8 mouse cellular contexts compared by ENCODE assay signal in the genomic region with DNA sequence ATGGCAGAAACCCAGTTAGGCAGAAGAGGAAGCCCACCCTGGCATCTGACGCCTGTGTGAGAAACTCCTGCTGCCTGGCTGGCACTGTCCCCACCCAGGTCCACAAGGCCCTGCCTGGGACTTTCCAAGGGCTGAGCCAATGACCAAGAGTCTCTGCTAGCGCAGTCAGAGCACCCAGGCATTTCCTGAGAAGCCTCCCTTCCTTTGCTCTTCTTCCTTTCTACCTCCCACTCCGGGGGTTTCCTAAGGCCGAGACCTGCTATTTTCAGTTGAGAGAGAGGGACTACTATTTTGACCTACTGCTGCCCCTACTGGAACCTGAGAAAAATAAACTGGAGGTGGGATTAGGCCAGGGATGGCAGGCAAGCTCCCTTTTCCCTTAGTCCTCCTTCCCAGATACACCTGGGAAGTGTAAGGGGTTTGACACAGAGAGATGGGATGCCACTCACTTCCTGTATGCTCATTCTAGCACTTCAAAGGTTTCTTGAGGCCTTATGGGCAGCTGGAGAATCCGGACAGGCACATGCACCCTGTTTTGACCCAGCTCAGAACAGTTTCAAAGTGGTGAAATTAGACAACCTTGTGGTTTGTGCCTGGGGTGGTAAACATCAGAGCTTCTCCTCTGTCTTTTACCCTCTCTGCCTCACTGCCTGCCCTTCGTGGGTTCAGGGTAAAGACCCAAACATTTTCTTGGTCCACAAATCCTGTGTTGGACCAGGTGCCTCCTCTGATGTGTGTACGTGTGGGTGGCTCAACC. TPM values are rescaled to one million over a fixed set of nuclear protein-coding genes. Genes with fewer than 3 reads are reported as not detected.
DNase-seq lines count a peak whose midpoint lies in the region; TF ChIP-seq lines count a peak whose summit lies in the region.

No protein-coding gene starts in this region.

- peak; percentile 60 for TF ChIP-seq CTCF in layer of hippocampus, adult 2 months (conservative IDR thresholded peaks at IDR 0.05)

- H3K27ac ChIP-seq in layer of hippocampus, adult 2 months, result 0 out of 2 replicates have a peak overlapping the region, but pooled peaks have one; percentile 25

- no peak overlapping the region for H3K4me3 ChIP-seq in layer of hippocampus, adult 2 months

- DNase-seq in layer of hippocampus, adult 2 months (ENCODE audit: low spot score in 2 of 2), result no peak
- no peak for DNase-seq in layer of hippocampus, adult 9-10 months (ENCODE audit: low spot score)
- DNase-seq in adrenal gland, postnatal 14 days, result peak; percentile 63
- peak; percentile 99 for DNase-seq in heart, adult 11 months
- DNase-seq in kidney, adult 9 months, result peak; percentile 67
- peak; percentile 58 for DNase-seq in lung, postnatal 14 days
- DNase-seq in c-Kit-positive CD71-positive TER-119-positive erythroid progenitor cells, embryonic 14.5 days (ENCODE audit: low spot score), result no peak
- no peak for DNase-seq in frontal cortex, adult 2 months (ENCODE audit: extremely low spot score in 1 of 2, low spot score in 1 of 2)

RNA-seq across cellular contexts. Expression of a gene that starts 9.3 kb away (rescaled TPM):
- not detected for total RNA-seq in layer of hippocampus, adult 2 months (2021)
- not detected in 2 replicates for total RNA-seq in adrenal gland, postnatal 14 days (2021)
- not detected in 2 replicates for polyA plus RNA-seq in frontal cortex, adult 2 months (2012; rRNA removed)

RNA-seq across cellular contexts. Expression of a gene that starts 13.2 kb away (rescaled TPM):
- total RNA-seq in layer of hippocampus, adult 2 months (2021), result 10 to 100 TPM; 74.7 to 75.2 TPM
- total RNA-seq in adrenal gland, postnatal 14 days (2021), result 109 and 114 TPM in 2 replicates
- polyA plus RNA-seq in frontal cortex, adult 2 months (2012; rRNA removed), result 115 and 118 TPM in 2 replicates

RNA-seq across cellular contexts. Expression of a gene that starts 24.5 kb away (rescaled TPM):
- 1 to 10 TPM; 5.8 to 8.3 TPM for total RNA-seq in layer of hippocampus, adult 2 months (2021)
- 17.8 and 20.0 TPM in 2 replicates for total RNA-seq in adrenal gland, postnatal 14 days (2021)
- polyA plus RNA-seq in frontal cortex, adult 2 months (2012; rRNA removed), result 6.6 and 6.9 TPM in 2 replicates

RNA-seq across cellular contexts. Expression of a gene that starts 36.5 kb away (rescaled TPM):
- total RNA-seq in layer of hippocampus, adult 2 months (2021), result 100 to 1,000 TPM; 259 to 279 TPM
- 77.3 and 89.9 TPM in 2 replicates for total RNA-seq in adrenal gland, postnatal 14 days (2021)
- 139 and 171 TPM in 2 replicates for polyA plus RNA-seq in frontal cortex, adult 2 months (2012; rRNA removed)

Comparison
In these comparisons a context has a peak if more than half of its experiments do, and no peak if none do; other contexts are left out.
1. DNase-seq: peak in adrenal gland, postnatal 14 days (single experiment), heart, adult 11 months (single experiment), kidney, adult 9 months (single experiment) and lung, postnatal 14 days (single experiment); none in layer of hippocampus, adult 2 months (0 of 2), layer of hippocampus, adult 9-10 months (single experiment), c-Kit-positive CD71-positive TER-119-positive erythroid progenitor cells, embryonic 14.5 days (single experiment) and frontal cortex, adult 2 months (0 of 2).